Mouse (Mus musculus) cortical plate, adult 2 months (tissue): Measurements from ENCODE around the gene Syt16. TPM values are rescaled to one million over a fixed set of nuclear protein-coding genes. Genes with fewer than 3 reads are reported as not detected.
A peak's percentile ranks its signal among the peaks of the same experiment; 100 is the strongest.

Experiments
- H3K27ac ChIP-seq: fragments of 200-500 bp; 2 replicates; pipeline ENCODE4 v1.5.1; 2012; ENCODE audit warnings: low read length, control low read depth, inconsistent platforms; ENCODE audit not compliant: insufficient read depth
- H3K4me1 ChIP-seq: fragments of 200-500 bp; 2 replicates; pipeline ENCODE4 v1.6.1; 2011; ENCODE audit warnings: low read length; ENCODE audit not compliant: control insufficient read depth, insufficient read depth
- H3K4me3 ChIP-seq: fragments of 200-500 bp; 2 replicates; pipeline ENCODE4 v1.5.1; 2011; ENCODE audit warnings: mild to moderate bottlenecking, low read length, control low read depth; ENCODE audit not compliant: insufficient read depth
- CTCF ChIP-seq: fragments of 200-500 bp; IDR thresholded peaks from 2 replicates; pipeline ENCODE4 v1.5.1; 2011; ENCODE audit warnings: mild to moderate bottlenecking, control low read depth, low read length; ENCODE audit not compliant: insufficient read depth; ENCODE audit errors: extremely low read depth
- POLR2A ChIP-seq: fragments of 200-500 bp; IDR thresholded peaks from 2 replicates; pipeline ENCODE4 v1.6.1; 2011; ENCODE audit warnings: mild to moderate bottlenecking, low read length, control low read depth; ENCODE audit not compliant: insufficient read depth; ENCODE audit errors: extremely low read depth
- polyA plus RNA-seq: library from polyadenylated mRNA; depleted of rRNA; stranded (reverse); fragments of >200 nt; gene quantifications from 2 replicates; pipeline ENCODE4 v1.2.3, GENCODE M21; 2012

Gene Syt16
- polyA plus RNA-seq, 1 experiment, result 64.3 TPM

- Histone ChIP-seq H3K27ac (no peak overlapping the region), H3K4me3 (no peak overlapping the region), H3K4me1 (peaks cover 1% of the 10 kb centered on the region; the same call in 1 of the 2 replicates)
- TF ChIP-seq POLR2A (no peak), CTCF (no peak)
Measured at GRCm38 (mm10) chr12:74092546-74092945, 95.1 kb downstream of the Syt16 start.

- H3K4me3 ChIP-seq, result no peak overlapping the region
- peaks cover 1% of the 10 kb centered on the region; the same call in 1 of the 2 replicates for H3K4me1 ChIP-seq
- H3K27ac ChIP-seq, result no peak overlapping the region
- TF ChIP-seq POLR2A (no peak), CTCF (no peak)
Measured at GRCm38 (mm10) chr12:74093110-74093509, 95.6 kb downstream of the Syt16 start.

- H3K27ac ChIP-seq, result no peak overlapping the region
- no peak overlapping the region for H3K4me3 ChIP-seq
- TF ChIP-seq CTCF, result no peak
- no peak for TF ChIP-seq POLR2A
- peaks cover 7% of the 10 kb centered on the region for H3K4me1 ChIP-seq
Measured at GRCm38 (mm10) chr12:74094701-74095100, 97.2 kb downstream of the Syt16 start.

- no peak for TF ChIP-seq CTCF
- TF ChIP-seq POLR2A, result no peak
- Histone ChIP-seq H3K27ac (no peak overlapping the region), H3K4me3 (no peak overlapping the region), H3K4me1 (peaks cover 6% of the 10 kb centered on the region)
Measured at GRCm38 (mm10) chr12:74098572-74099290, 101.3 kb downstream of the Syt16 start.

- TF ChIP-seq CTCF (no peak), POLR2A (no peak)
- Histone ChIP-seq H3K27ac (peak overlapping the region; percentile 70; the same call in 1 of the 2 replicates), H3K4me1 (peaks cover 18% of the 10 kb centered on the region), H3K4me3 (no peak overlapping the region)
Measured at GRCm38 (mm10) chr12:74105811-74106513, 108.5 kb downstream of the Syt16 start.

- Histone ChIP-seq H3K27ac (peak overlapping the region; percentile 36), H3K4me3 (no peak overlapping the region), H3K4me1 (peaks cover 20% of the 10 kb centered on the region)
- TF ChIP-seq CTCF, result no peak
- TF ChIP-seq POLR2A, result no peak
Measured at GRCm38 (mm10) chr12:74108663-74109081, 111.2 kb downstream of the Syt16 start.

GRCm38 (mm10) chr12:74109462-74110068, 112.1 kb downstream of the Syt16 start:
- TF ChIP-seq POLR2A (no peak), CTCF (no peak)
- no peak overlapping the region for H3K4me3 ChIP-seq
- peaks cover 20% of the 10 kb centered on the region for H3K4me1 ChIP-seq
- peak overlapping the region; percentile 86 for H3K27ac ChIP-seq

GRCm38 (mm10) chr12:74116825-74117224, 119.4 kb downstream of the Syt16 start:
- Histone ChIP-seq H3K4me1 (peaks cover 8% of the 10 kb centered on the region), H3K27ac (no peak overlapping the region), H3K4me3 (no peak overlapping the region)
- TF ChIP-seq CTCF (no peak), POLR2A (no peak)

- Histone ChIP-seq H3K27ac (no peak overlapping the region), H3K4me1 (no peaks in the 10 kb centered on the region), H3K4me3 (no peak overlapping the region)
- TF ChIP-seq CTCF (no peak), POLR2A (no peak)
Measured at GRCm38 (mm10) chr12:74125796-74126195, 128.3 kb downstream of the Syt16 start.
